Mouse (Mus musculus) heart, embryonic 15.5 days (tissue): ENCODE results near the gene St7l. TPM values are rescaled to one million over a fixed set of nuclear protein-coding genes. Genes with fewer than 3 reads are reported as not detected.

Experiments used
- ATAC-seq: fragments of 200-750 bp; cut with Nextera tagmentation; replicated peaks from 2 replicates; pipeline ENCODE4 v1.8.0; 2017; ENCODE audit warnings: low read depth, moderate TSS enrichment; ENCODE audit not compliant: insufficient number of reproducible peaks, insufficient read depth, low FRiP score
- H3K27ac ChIP-seq: fragments of 300-500 bp; sonication (generic); 2 replicates; pipeline ENCODE4 v1.5.1; 2015; ENCODE audit warnings: mild to moderate bottlenecking, inconsistent platforms
- H3K27me3 ChIP-seq: fragments of 300-500 bp; sonication (generic); 2 replicates; pipeline ENCODE4 v1.6.1; 2015; ENCODE audit warnings: inconsistent platforms
- H3K36me3 ChIP-seq: fragments of 300-500 bp; sonication (generic); 2 replicates; pipeline ENCODE4 v1.6.1; 2015; ENCODE audit warnings: mild to moderate bottlenecking, inconsistent platforms
- H3K4me1 ChIP-seq: fragments of 300-500 bp; sonication (generic); replicated peaks from 2 replicates; pipeline ENCODE4 v1.6.1; 2015; ENCODE audit warnings: inconsistent platforms
- H3K4me2 ChIP-seq: fragments of 300-500 bp; sonication (generic); 2 replicates; pipeline ENCODE4 v1.6.1; 2015; ENCODE audit warnings: inconsistent platforms, mild to moderate bottlenecking, moderate library complexity
- H3K4me3 ChIP-seq: fragments of 300-500 bp; sonication (generic); 2 replicates; pipeline ENCODE4 v1.5.1; 2015; ENCODE audit warnings: mild to moderate bottlenecking, inconsistent platforms
- H3K9ac ChIP-seq: fragments of 300-500 bp; sonication (generic); 2 replicates; pipeline ENCODE4 v1.6.1; 2015; ENCODE audit warnings: mild to moderate bottlenecking, inconsistent platforms
- H3K9me3 ChIP-seq: fragments of 300-500 bp; sonication (generic); replicated peaks from 2 replicates; pipeline ENCODE4 v1.6.1; 2016; ENCODE audit warnings: inconsistent platforms
- WGBS: fragments of 180-500 bp; shearing (Covaris S2); methylation state at CpG from one replicate; pipeline ENCODE4 v1.1.7; 2015; ENCODE audit warnings: mixed read lengths; 5-methylcytosine and 5-hydroxymethylcytosine counted together
- polyA plus RNA-seq: library from polyadenylated mRNA; unstranded; fragments of >200 nt; fragmentation: Nextera tagmentation; extraction: Ambion mirVana; gene quantifications from 2 replicates; pipeline ENCODE4 v1.2.1, GENCODE M21; 2015

The St7l gene
- polyA plus RNA-seq, 1 experiment from 2014 or later: 26.9 TPM

GRCm38 (mm10) chr3:104952891-104953670 is 89.3 kb downstream of the St7l start:
- no peak overlapping the region for H3K4me3 ChIP-seq
- no peaks in the 10 kb centered on the region for H3K27me3 ChIP-seq
- H3K27ac ChIP-seq: no peak overlapping the region
- peaks cover 17% of the 10 kb centered on the region; the same call in 1 of the 2 replicates for H3K36me3 ChIP-seq
- no peak overlapping the region for H3K9ac ChIP-seq
- 65% methylated on average over 23 of the region's 23 CpGs for WGBS
- H3K4me1 ChIP-seq: peaks cover 4% of the 10 kb centered on the region; the same call in 1 of the 2 replicates
- ATAC-seq: no peak
- H3K4me2 ChIP-seq: no peak overlapping the region
- no peaks in the 10 kb centered on the region for H3K9me3 ChIP-seq

GRCm38 (mm10) chr3:104954137-104954536 is 90.3 kb downstream of the St7l start:
- H3K27ac ChIP-seq: no peak overlapping the region
- no peak overlapping the region for H3K4me3 ChIP-seq
- H3K9ac ChIP-seq: no peak overlapping the region
- H3K9me3 ChIP-seq: no peaks in the 10 kb centered on the region
- ATAC-seq: no peak
- peaks cover 9% of the 10 kb centered on the region for H3K27me3 ChIP-seq
- H3K4me1 ChIP-seq: peaks cover 4% of the 10 kb centered on the region; the same call in 1 of the 2 replicates
- peaks cover 17% of the 10 kb centered on the region; the same call in 1 of the 2 replicates for H3K36me3 ChIP-seq
- WGBS: 94% methylated on average over 3 of the region's 3 CpGs
- H3K4me2 ChIP-seq: no peak overlapping the region

- Histone ChIP-seq H3K36me3 (peaks cover 17% of the 10 kb centered on the region; the same call in 1 of the 2 replicates), H3K27ac (no peak overlapping the region), H3K9ac (no peak overlapping the region), H3K27me3 (peaks cover 13% of the 10 kb centered on the region), H3K4me1 (peaks cover 4% of the 10 kb centered on the region; the same call in 1 of the 2 replicates), H3K4me3 (no peak overlapping the region), H3K9me3 (no peaks in the 10 kb centered on the region), H3K4me2 (no peak overlapping the region)
- 93% methylated on average over 15 of the region's 15 CpGs for WGBS
- ATAC-seq: no peak
Observed at GRCm38 (mm10) chr3:104954551-104954950, 90.7 kb downstream of the St7l start.

- Histone ChIP-seq H3K4me3 (no peak overlapping the region), H3K27me3 (peaks cover 29% of the 10 kb centered on the region), H3K9me3 (no peaks in the 10 kb centered on the region), H3K4me1 (peaks cover 7% of the 10 kb centered on the region), H3K4me2 (no peak overlapping the region), H3K9ac (no peak overlapping the region), H3K36me3 (peaks cover 6% of the 10 kb centered on the region; the same call in 1 of the 2 replicates), H3K27ac (no peak overlapping the region)
- ATAC-seq: no peak
- WGBS: 71% methylated on average over 6 of the region's 6 CpGs
Observed at GRCm38 (mm10) chr3:104956131-104956581, 92.4 kb downstream of the St7l start.

- H3K9ac ChIP-seq: no peak overlapping the region
- ATAC-seq: no peak
- peak overlapping the region; percentile 91; the same call in 1 of the 2 replicates for H3K4me2 ChIP-seq
- peak overlapping the region; percentile 59; the same call in 1 of the 2 replicates for H3K4me3 ChIP-seq
- peaks cover 46% of the 10 kb centered on the region for H3K27me3 ChIP-seq
- H3K4me1 ChIP-seq: peaks cover 25% of the 10 kb centered on the region
- 10% methylated on average over 19 of the region's 19 CpGs for WGBS
- H3K9me3 ChIP-seq: no peaks in the 10 kb centered on the region
- H3K36me3 ChIP-seq: no peaks in the 10 kb centered on the region
- no peak overlapping the region for H3K27ac ChIP-seq
Observed at GRCm38 (mm10) chr3:104960026-104961000, 96.5 kb downstream of the St7l start.

GRCm38 (mm10) chr3:104961066-104962059 is 97.6 kb downstream of the St7l start, which contains the start of gene Wnt2b:
Wnt2b (minus strand) TSS chr3:104961921.
- H3K27me3 ChIP-seq: peaks cover 46% of the 10 kb centered on the region

GRCm38 (mm10) chr3:104962141-104962611 is 98.4 kb downstream of the St7l start:
- peak overlapping the region; percentile 59 for H3K4me3 ChIP-seq
- no peak overlapping the region for H3K27ac ChIP-seq
- peaks cover 27% of the 10 kb centered on the region for H3K4me1 ChIP-seq
- peaks cover 46% of the 10 kb centered on the region for H3K27me3 ChIP-seq
- H3K36me3 ChIP-seq: no peaks in the 10 kb centered on the region
- H3K9ac ChIP-seq: peak overlapping the region; percentile 46; the same call in 1 of the 2 replicates
- WGBS: under 1% methylated on average over 31 of the region's 31 CpGs
- no peaks in the 10 kb centered on the region for H3K9me3 ChIP-seq
- H3K4me2 ChIP-seq: peak overlapping the region; percentile 91
- no peak for ATAC-seq

More at GRCm38 (mm10) chr3:104961066-104962059, 97.6 kb downstream of the St7l start, which contains the start of gene Wnt2b:
- Histone ChIP-seq H3K4me1 (peaks cover 25% of the 10 kb centered on the region), H3K4me3 (peak within 1 kb of the TSS; percentile 59), H3K9ac (peak within 1 kb of the TSS; percentile 46), H3K9me3 (no peaks in the 10 kb centered on the region), H3K36me3 (no peaks in the 10 kb centered on the region), H3K27ac (no peak within 1 kb of the TSS), H3K4me2 (peak within 1 kb of the TSS; percentile 91)
- whole genome bisulfite sequencing: 1% methylated on average over 83 of the region's 87 CpGs
- ATAC-seq: peak; percentile 53

GRCm38 (mm10) chr3:104962866-104963265 is 99.1 kb downstream of the St7l start:
- Histone ChIP-seq H3K36me3 (no peaks in the 10 kb centered on the region), H3K4me2 (peak overlapping the region; percentile 91), H3K4me1 (peaks cover 27% of the 10 kb centered on the region), H3K27ac (no peak overlapping the region), H3K9me3 (no peaks in the 10 kb centered on the region), H3K9ac (no peak overlapping the region), H3K4me3 (no peak overlapping the region), H3K27me3 (peaks cover 46% of the 10 kb centered on the region)
- WGBS: 12% methylated on average over 5 of the region's 5 CpGs
- ATAC-seq: no peak

GRCm38 (mm10) chr3:104963331-104964276 is 99.8 kb downstream of the St7l start:
- H3K9ac ChIP-seq: no peak overlapping the region
- no peaks in the 10 kb centered on the region for H3K36me3 ChIP-seq
- no peak for ATAC-seq
- H3K27me3 ChIP-seq: peaks cover 42% of the 10 kb centered on the region
- H3K9me3 ChIP-seq: no peaks in the 10 kb centered on the region
- no peak overlapping the region for H3K4me3 ChIP-seq
- H3K4me1 ChIP-seq: peaks cover 33% of the 10 kb centered on the region
- 21% methylated on average over 13 of the region's 13 CpGs for WGBS
- peak overlapping the region; percentile 8; the same call in 1 of the 2 replicates for H3K4me2 ChIP-seq
- H3K27ac ChIP-seq: no peak overlapping the region
